Mouse (Mus musculus) embryo, embryonic 11.5 days (tissue): ENCODE data around the gene Gria1.

ENCODE experiments used
- DNase-seq: peaks from one replicate; pipeline ENCODE4 v3.0.0-alpha.2; 2012; ENCODE audit warnings: low read depth, low spot score

Gria1 gene

GRCm38 (mm10) chr11:57011024-57011690 lies at the start of gene Gria1:
Gene Gria1, plus strand, starts transcription at chr11:57011387.
- DNase-seq: no peak

- DNase-seq: no peak
Measured at GRCm38 (mm10) chr11:56961751-56962150, 49.4 kb upstream of the Gria1 start.

- no peak for DNase-seq
Measured at GRCm38 (mm10) chr11:56972814-56973213, 38.4 kb upstream of the Gria1 start.

- DNase-seq: no peak
Measured at GRCm38 (mm10) chr11:56984321-56985000, 26.7 kb upstream of the Gria1 start.

- no peak for DNase-seq
Measured at GRCm38 (mm10) chr11:56985457-56985856, 25.7 kb upstream of the Gria1 start.

- DNase-seq: no peak
Measured at GRCm38 (mm10) chr11:56999601-57000001, 11.6 kb upstream of the Gria1 start.

- DNase-seq: no peak
Measured at GRCm38 (mm10) chr11:57004611-57005010, 6.6 kb upstream of the Gria1 start.

- DNase-seq: no peak
Measured at GRCm38 (mm10) chr11:57005341-57005740, 5.8 kb upstream of the Gria1 start.

GRCm38 (mm10) chr11:57007790-57008189 lies 3.4 kb upstream of the Gria1 start:
- no peak for DNase-seq

GRCm38 (mm10) chr11:57010611-57011010 lies 576 bp upstream of the Gria1 start:
- no peak for DNase-seq

- no peak for DNase-seq
Measured at GRCm38 (mm10) chr11:57011691-57012039, 478 bp downstream of the Gria1 start.

GRCm38 (mm10) chr11:57012287-57012921 lies 1.2 kb downstream of the Gria1 start:
- no peak for DNase-seq

GRCm38 (mm10) chr11:57013464-57014190 lies 2.4 kb downstream of the Gria1 start:
- no peak for DNase-seq

- no peak for DNase-seq
Measured at GRCm38 (mm10) chr11:57014396-57014795, 3.2 kb downstream of the Gria1 start.

GRCm38 (mm10) chr11:57018536-57018935 lies 7.3 kb downstream of the Gria1 start:
- no peak for DNase-seq

GRCm38 (mm10) chr11:57022400-57022799 lies 11.2 kb downstream of the Gria1 start:
- DNase-seq: no peak

- DNase-seq: no peak
Measured at GRCm38 (mm10) chr11:57030448-57030847, 19.3 kb downstream of the Gria1 start.

- no peak for DNase-seq
Measured at GRCm38 (mm10) chr11:57038807-57039206, 27.6 kb downstream of the Gria1 start.

- DNase-seq: no peak
Measured at GRCm38 (mm10) chr11:57039306-57039705, 28.1 kb downstream of the Gria1 start.

GRCm38 (mm10) chr11:57042057-57042456 lies 30.9 kb downstream of the Gria1 start:
- DNase-seq: no peak

- no peak for DNase-seq
Measured at GRCm38 (mm10) chr11:57044146-57044545, 33.0 kb downstream of the Gria1 start.
